Mouse (Mus musculus): ENCODE measurements at regions not wholly inside any gene's neighbourhood (a gene's known extent, or its start where the extent isn't known, plus 50 kb on each side); places are given as distances from the start of the nearest gene placed in this dataset.

DNA sequence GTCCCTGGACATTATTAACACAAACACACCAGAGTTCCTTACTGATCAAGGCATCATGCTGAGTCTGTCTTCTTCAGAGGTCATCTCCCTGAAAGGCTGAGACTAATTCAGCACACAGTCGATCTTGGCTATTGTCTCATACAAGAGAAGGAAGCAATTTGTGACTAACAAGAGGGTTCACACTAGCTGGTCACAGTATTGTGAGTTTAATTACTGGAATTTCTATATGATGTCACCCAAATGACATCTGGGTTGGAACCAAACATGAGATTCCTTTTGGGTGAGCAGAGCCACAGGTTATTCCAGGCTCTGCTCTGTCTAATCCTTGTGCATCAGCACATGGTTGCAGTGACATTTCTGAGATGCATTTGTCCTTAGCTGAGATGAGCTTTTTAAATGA is 1728.9 kb upstream of the Gm7489 start:
- no peak for TF ChIP-seq CTCF (IDR thresholded peaks at IDR 0.05; ENCODE audit: low read depth)
- TF ChIP-seq EP300 (IDR thresholded peaks at IDR 0.05; ENCODE audit: low read depth): no peak
